Mouse (Mus musculus) heart, postnatal 10 days (tissue): ENCODE data around the gene AI481877. TPM values are rescaled to one million over a fixed set of nuclear protein-coding genes. Genes with fewer than 3 reads are reported as not detected.

ENCODE experiments used
- DNase-seq, 2 experiments: peaks; one replicate each; pipeline ENCODE4 v3.0.0; 2021
- intact Hi-C: fragments of 180-260 bp; cut with DNase I; formaldehyde crosslinking; loops from one replicate; pipeline ENCODE4 v1.15.1; 2025
- total RNA-seq, 2 experiments: library from RNA; stranded (reverse); gene quantifications; 2 replicates each; pipeline ENCODE4 v1.2.3; 2021

AI481877 gene
- total RNA-seq, 2 experiments from 2014 or later, result not detected

- no peak for DNase-seq
- intact Hi-C loops, result no loop called here
Observed at GRCm38 (mm10) chr4:59128935-59129334, 9.8 kb downstream of the AI481877 start.

- no peak for DNase-seq
- intact Hi-C loops, result no loop called here
Observed at GRCm38 (mm10) chr4:59125053-59125452, 13.7 kb downstream of the AI481877 start.

- peak in 1 of 2 experiments; percentile 1 for DNase-seq
- intact Hi-C loops, result no loop called here
Observed at GRCm38 (mm10) chr4:59123557-59123956, 15.2 kb downstream of the AI481877 start.

GRCm38 (mm10) chr4:59117644-59118495, 20.9 kb downstream of the AI481877 start:
- no peak for DNase-seq
- intact Hi-C loops, result no loop called here

GRCm38 (mm10) chr4:59108721-59109120, 30.1 kb downstream of the AI481877 start:
- intact Hi-C loops, result no loop called here
- DNase-seq, result no peak

- DNase-seq, result no peak
Observed at GRCm38 (mm10) chr4:59107886-59108285, 30.9 kb downstream of the AI481877 start.

GRCm38 (mm10) chr4:59106661-59107060, 32.1 kb downstream of the AI481877 start:
- no peak for DNase-seq
- intact Hi-C loops, result no loop called here

More at GRCm38 (mm10) chr4:59107886-59108285, 30.9 kb downstream of the AI481877 start:
- intact Hi-C loops, result no loop called here

GRCm38 (mm10) chr4:59104166-59104565, 34.6 kb downstream of the AI481877 start:
- no peak for DNase-seq
- intact Hi-C loops, result no loop called here

- DNase-seq, result peak; percentile 89 to 93
- intact Hi-C loops, result loop anchor here (1.0 to 5.0 kb wide), 4 partner anchors 91 to 472 kb away; no protein-coding TSS in a partner anchor
Observed at GRCm38 (mm10) chr4:59096393-59096792, 42.4 kb downstream of the AI481877 start.

- intact Hi-C loops, result no loop called here
- no peak for DNase-seq
Observed at GRCm38 (mm10) chr4:59089391-59089790, 49.4 kb downstream of the AI481877 start.

GRCm38 (mm10) chr4:59083430-59083829, 55.4 kb downstream of the AI481877 start:
- no peak for DNase-seq
- intact Hi-C loops, result no loop called here

- intact Hi-C loops, result no loop called here
- no peak for DNase-seq
Observed at GRCm38 (mm10) chr4:59069276-59069675, 69.5 kb downstream of the AI481877 start.

- intact Hi-C loops, result no loop called here
Observed at GRCm38 (mm10) chr4:59062526-59062925, 76.3 kb downstream of the AI481877 start.

GRCm38 (mm10) chr4:59057929-59058328, 80.9 kb downstream of the AI481877 start:
- DNase-seq, result no peak
- intact Hi-C loops, result no loop called here

More at GRCm38 (mm10) chr4:59062526-59062925, 76.3 kb downstream of the AI481877 start:
- no peak for DNase-seq

GRCm38 (mm10) chr4:59051081-59051480, 87.7 kb downstream of the AI481877 start:
- no peak for DNase-seq
- intact Hi-C loops, result no loop called here

- no peak for DNase-seq
- intact Hi-C loops, result no loop called here
Observed at GRCm38 (mm10) chr4:59047222-59047621, 91.6 kb downstream of the AI481877 start.

GRCm38 (mm10) chr4:59043891-59044290, 94.9 kb downstream of the AI481877 start:
- no peak for DNase-seq
- intact Hi-C loops, result no loop called here

- DNase-seq, result no peak
- intact Hi-C loops, result no loop called here
Observed at GRCm38 (mm10) chr4:59043074-59043473, 95.7 kb downstream of the AI481877 start.

GRCm38 (mm10) chr4:59040397-59041287, 98.1 kb downstream of the AI481877 start:
- DNase-seq, result no peak
- intact Hi-C loops, result no loop called here

- no peak for DNase-seq
- intact Hi-C loops, result no loop called here
Observed at GRCm38 (mm10) chr4:59037525-59037924, 101.3 kb downstream of the AI481877 start.

- DNase-seq, result peak; percentile 81 to 87
- intact Hi-C loops, result loop anchor here (1.0 kb wide), 1 partner anchor 51 kb away; no protein-coding TSS in a partner anchor
Observed at GRCm38 (mm10) chr4:59036490-59037127, 102.2 kb downstream of the AI481877 start.
